Mouse (Mus musculus) liver (tissue): ENCODE measurements around the gene Cyp46a1.

Experiments used
- DNase-seq: peaks from one replicate; pipeline ENCODE4 v3.0.0-alpha.2; 2020; ENCODE audit warnings: mixed read lengths

Cyp46a1 gene

DNA sequence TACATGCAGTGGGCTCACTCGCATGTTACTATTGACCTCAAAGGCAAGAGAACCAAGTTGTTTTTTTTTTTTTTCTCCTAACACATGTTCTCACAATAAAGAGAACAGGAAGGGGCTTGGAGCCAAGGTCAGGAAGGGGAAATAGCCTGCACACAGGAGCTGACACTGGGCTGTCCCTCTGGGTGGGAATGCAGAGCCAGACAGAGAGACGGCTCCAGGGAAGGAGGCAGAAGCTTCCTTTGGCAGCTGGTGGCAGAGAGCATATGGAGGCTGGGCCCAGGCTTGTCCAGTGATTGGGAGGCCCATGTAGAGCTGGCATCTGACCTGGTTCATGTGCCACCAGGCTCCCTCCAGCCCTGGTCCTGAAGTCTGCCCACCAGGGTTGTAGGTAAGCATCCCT, 33.7 kb downstream of the Cyp46a1 start:
- no peak for DNase-seq

DNA sequence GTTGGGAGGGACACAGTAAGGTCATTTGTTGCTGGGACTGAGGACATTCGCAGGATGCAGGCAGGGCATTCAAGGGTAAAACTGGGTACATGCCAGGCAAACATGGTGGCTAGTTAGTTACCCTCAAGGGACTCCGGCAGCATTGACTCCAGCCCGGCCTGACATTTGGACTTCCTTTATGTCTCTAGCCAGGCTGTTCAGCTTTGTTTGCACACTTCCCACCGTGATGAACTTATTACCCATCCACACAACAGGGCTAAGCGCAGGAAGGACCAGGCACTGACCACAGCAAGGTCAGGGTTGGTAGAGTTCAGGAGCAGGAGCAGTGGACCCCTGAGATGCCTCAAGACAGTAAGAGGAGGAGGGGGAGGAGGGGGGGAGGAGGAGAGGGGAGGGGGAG, 34.7 kb downstream of the Cyp46a1 start:
- no peak for DNase-seq

DNA sequence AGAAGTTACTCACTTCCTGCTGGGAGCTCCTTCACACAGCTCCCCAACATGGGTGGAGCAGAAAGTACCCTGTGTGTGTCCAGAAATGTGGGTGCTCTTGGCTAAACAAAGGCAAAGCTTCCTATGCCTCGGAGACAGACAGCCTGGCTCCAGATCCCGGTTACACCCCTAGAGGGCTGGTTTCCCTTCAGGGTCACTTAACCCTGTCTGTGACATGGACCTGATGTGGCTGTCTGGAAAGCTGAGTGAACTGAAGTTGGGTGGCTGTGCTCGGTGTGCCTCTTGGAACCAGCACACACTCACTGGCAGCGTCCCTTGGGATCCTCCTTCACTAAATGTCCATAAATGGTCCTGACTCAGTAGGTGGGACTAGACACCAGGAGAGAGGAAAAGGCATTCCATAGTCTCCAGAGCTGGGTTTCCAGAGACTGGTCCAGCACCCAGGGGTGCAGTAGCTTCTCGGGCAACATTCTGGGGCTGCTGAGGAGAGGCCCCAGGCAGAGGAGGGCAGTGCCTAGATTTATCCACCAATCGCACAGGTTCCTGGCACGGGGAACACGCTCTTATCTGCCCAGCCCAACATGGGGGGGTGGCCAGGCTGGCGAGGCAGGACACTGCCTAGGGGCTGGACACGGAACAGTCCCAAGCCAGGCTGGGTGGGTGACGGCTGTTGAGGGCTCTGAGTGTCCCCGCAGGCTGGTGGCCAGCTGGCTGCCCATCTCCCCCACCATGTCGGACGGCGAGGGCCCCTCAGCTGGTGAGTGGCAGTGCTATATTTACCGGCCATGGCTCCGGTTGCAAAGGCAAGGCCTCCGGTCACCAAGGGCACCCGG, 36.6 kb downstream of the Cyp46a1 start, which contains the start of gene Eml1:
Gene Eml1 (plus strand): TSS at position 362 of the 833 bp plus-strand sequence.
- no peak for DNase-seq

DNA sequence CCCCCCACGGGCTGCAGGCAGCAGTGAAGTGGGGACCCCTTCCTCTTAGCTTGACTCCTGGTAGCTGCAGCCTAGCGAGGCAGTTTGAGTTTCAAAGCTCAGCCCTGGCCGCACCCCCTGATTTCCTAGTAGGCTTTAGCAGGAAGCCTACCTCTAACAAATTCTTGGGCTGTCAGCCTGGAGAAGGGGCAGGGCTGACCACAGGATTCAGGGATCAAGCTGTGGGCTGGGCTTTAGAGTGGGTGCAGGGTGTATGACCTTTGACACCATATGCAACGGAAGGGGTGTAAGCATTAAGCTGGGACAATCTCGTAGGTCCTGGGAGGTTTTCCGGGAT, 37.2 kb downstream of the Cyp46a1 start:
- DNase-seq: no peak

DNA sequence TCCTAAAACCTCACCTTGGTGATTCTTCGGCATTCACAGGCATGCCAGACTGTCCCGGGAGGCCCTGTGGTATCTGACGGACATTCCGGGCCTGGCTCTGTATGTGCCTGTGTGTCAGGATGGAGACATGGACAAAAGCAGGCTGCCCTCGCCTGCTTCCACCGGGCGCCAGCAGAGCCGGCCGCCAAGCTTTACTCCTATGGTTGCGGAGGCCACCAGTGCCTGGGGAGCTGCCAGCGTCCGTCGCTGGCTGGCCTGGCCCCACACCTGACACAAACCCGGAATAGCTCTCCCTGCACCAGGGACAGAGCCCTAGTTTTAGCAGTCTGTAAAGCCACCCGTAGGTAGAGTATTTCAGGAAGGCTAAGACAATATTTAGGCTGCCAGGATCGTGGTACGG, 38.1 kb downstream of the Cyp46a1 start:
- no peak for DNase-seq

DNA sequence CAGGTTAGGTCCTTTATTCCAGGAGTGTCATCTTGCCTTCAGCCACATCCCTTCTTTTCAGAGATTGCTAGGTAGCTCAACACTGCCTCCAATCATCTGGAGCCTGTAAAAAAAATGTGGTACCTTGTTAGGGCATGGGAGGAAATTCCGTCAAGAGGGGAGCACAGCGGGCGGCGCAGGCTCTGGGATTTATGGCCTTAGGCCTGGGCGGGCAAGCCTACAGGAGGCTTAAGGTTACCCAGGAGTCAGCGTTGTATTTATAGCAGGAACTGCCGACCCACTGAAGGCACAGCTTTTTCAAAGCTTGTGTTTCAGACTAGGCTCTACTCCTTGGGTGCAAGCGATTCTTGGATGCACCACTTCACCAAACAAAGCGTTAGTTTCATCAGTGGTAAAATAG, 39.4 kb downstream of the Cyp46a1 start:
- no peak for DNase-seq

GRCm38 (mm10) chr12:108374689-108375088, 40.5 kb downstream of the Cyp46a1 start:
- DNase-seq: no peak

GRCm38 (mm10) chr12:108378379-108379133, 44.4 kb downstream of the Cyp46a1 start:
- no peak for DNase-seq

- no peak for DNase-seq
Measured at GRCm38 (mm10) chr12:108386476-108387232, 52.5 kb downstream of the Cyp46a1 start.

DNA sequence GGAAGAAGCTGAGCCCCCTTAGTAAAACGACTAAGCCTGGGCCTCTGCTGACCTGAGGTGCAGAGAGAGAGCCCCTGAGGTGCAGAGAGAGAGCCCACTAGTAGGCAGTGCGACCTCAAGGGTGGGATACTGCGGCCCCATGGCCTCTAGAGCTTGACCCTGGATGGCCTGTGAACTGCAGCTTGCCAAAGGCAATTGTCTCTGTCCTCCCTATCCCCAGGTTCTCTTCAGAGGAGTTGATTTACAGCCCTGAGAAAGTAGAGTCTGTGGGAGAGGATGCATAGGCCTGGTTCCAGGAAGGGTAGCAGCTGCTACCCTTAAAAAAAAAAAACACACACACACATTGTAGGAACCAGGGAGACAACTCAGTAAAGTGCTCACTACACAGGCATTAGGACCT, 55.5 kb downstream of the Cyp46a1 start:
- no peak for DNase-seq

DNA sequence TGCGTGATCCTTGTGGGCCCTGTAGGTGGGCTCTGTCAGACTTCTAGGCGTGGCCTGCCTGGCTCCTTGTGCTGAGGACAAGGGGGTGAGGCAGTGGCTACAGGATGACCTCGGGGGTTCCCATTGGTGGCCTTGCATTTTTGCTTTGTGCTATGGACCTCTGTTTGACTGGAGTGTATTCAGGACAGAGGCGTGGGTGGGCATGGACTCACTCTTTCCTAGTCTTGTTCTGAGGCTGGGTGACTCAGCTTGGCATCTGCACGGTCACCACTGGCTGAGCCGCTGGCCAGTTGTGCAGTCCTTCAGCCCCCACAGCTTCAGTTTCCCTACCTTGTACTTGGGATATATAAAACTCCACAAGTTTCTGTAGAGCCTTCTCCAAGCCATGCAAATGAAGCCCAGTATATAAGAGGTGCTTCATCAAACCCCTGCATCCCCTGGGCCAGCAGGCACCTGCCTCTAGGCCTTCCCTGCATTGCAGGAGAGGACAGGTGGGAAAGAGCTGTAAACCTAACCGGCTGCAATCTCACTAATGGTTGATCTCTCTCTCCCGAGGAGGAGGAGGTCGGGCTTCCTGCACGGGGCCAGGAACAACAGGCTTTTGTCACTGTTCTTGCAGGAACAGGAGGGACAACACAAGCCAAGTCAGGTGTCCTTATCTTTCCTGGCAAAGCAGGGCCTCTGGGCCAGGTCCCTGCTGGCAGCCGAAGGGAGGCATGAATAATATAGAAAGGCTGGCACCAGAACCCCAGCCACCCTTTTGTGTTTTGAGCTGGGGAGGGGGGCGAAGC, 58.3 kb downstream of the Cyp46a1 start:
- no peak for DNase-seq

- no peak for DNase-seq
Measured at GRCm38 (mm10) chr12:108393082-108393481, 58.9 kb downstream of the Cyp46a1 start.

- DNase-seq: peak; percentile 42
Measured at GRCm38 (mm10) chr12:108393637-108394036, 59.5 kb downstream of the Cyp46a1 start.

DNA sequence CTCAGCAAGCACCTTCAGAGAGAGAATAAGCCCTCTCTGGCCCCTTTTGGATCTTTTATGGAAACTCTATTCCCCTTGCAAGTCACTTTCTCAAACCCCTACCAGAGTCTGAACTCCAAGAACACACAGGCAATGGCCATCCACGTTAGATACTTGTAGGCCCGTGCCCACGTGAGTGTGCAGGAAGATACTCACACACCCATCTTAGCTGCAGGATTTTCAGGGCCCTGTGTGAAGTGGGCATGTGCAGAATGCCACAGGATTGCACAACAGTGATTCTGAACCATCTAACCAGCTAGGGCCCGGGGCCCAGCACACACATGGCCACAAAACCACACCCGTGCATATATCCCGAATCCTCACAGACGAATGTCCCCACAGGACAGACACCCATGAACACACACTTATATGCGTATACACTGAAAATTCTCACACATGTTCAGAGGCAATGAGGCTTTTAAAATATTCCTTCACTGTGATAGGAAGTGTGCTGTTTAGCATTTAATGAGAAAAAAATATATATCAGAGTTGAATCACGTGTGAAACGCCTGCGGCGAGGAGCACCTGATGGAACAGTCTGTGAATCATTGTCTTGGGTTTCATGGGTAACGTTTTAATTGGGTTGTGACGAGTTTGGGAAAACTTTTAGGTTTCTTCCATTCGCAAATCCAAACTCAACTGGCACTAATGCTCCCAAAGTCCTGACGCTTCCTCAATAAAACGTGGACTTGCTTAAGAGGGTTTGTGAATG, 60.5 kb downstream of the Cyp46a1 start:
- no peak for DNase-seq

- DNase-seq: no peak
Measured at GRCm38 (mm10) chr12:108395285-108395660, 61.1 kb downstream of the Cyp46a1 start.

DNA sequence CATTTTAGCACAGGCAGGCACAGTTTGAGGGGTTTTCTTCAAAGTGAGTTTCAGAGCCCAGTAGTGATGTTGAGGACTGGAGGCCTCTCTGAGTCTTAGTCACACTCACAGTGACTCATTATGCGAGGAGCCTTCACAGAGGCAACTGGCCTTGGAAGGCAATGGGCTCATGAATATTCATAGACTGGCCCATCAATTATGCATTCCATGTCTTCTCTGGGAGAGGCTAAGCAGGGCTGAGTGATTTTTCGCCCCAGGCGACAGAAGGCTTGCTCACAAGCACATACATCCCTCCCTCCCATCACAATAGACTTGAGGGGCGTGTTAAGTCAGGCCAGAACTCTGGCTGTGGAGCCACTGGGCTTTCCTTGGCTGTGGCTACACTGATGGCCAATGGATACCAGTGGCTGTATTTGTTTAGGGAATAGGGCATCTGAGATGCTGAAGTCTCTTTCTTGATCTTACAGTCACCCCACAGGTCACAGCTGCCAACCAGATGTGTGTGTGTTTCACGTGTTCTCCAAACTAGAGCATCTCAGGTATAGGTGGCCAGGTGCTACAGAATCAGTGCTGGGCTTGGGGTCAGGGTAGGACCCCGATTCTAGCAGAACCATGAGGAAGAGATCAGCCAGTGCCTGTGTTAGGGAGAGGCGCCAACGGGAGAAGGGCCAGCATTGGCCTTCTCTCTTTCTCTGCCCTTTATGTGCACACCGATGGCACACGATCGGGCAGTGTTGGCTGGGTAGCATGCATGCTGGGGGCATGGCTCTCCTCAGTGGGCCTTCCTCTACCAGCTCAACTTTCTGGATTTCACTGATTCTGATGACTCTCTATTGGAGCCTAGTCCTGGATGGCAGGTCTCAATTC, 62.1 kb downstream of the Cyp46a1 start:
- no peak for DNase-seq

GRCm38 (mm10) chr12:108398681-108399080, 64.5 kb downstream of the Cyp46a1 start:
- DNase-seq: no peak

GRCm38 (mm10) chr12:108399191-108399590, 65.0 kb downstream of the Cyp46a1 start:
- no peak for DNase-seq

- DNase-seq: no peak
Measured at GRCm38 (mm10) chr12:108400951-108401350, 66.8 kb downstream of the Cyp46a1 start.

DNA sequence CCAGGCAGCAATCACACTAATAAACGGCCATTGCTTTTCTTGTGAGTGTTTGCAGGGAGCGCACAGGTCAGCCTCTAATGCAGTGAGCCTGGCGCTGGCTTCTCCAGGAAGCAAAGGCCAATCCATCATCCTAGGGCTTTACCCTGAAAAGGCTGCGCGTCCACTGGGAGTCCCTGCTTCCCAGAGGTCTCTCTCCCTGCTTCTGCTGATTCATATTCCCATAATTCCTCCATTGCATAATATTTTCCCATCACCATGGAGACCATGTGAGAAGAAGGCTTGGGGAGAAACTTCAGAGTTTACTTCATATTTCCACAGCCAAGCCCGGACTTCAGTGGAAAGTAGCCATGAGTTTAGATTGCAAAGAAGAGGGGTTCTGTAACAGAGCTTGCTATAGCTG, 69.8 kb downstream of the Cyp46a1 start:
- DNase-seq: peak; percentile 15

- no peak for DNase-seq
Measured at GRCm38 (mm10) chr12:108409100-108409499, 74.9 kb downstream of the Cyp46a1 start.
